Mouse (Mus musculus) cerebellum, adult 9-10 months (tissue): ENCODE measurements around the gene Tmem203.
"Not testable (repeated sequence)": the region's sequence is repeated elsewhere in the genome, so short reads cannot be mapped to it uniquely, and the experiment has no call there.

ENCODE experiments used
- DNase-seq: peaks from one replicate; pipeline ENCODE4 v3.0.0; 2022

Gene Tmem203

DNA sequence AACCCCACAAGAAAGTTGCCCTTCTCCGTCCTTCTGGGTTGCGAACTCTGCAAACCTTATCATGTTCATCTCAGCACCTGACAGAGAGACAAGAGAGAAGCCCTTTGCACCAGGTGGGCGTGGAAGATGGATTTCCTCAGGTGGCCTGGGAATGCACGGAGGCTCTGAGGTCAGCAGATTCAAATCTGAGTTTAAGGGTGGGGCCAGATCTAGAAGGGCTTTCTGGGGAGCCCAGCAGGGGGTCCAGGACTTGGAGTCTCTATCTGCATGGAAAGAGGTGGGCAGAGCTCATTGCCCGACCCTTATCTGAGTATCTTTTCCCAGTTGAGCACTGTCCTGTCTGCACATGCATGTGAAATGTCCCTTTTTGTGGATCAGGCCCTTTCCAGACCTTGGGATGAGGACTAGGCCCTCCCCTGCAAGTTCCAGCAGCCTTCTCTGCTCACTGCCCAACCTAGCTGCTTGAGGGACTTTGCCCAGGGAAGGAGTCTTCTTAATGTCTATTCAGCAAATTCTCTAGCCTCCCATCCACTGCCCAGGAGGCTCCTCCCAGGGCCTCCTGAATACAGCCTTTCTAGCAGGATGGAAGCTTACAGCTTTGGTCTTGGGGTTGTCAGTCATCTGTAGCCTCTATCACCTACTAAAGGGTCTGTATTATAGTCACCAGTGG is 20.6 kb upstream of the Tmem203 start:
- no peak for DNase-seq

DNA sequence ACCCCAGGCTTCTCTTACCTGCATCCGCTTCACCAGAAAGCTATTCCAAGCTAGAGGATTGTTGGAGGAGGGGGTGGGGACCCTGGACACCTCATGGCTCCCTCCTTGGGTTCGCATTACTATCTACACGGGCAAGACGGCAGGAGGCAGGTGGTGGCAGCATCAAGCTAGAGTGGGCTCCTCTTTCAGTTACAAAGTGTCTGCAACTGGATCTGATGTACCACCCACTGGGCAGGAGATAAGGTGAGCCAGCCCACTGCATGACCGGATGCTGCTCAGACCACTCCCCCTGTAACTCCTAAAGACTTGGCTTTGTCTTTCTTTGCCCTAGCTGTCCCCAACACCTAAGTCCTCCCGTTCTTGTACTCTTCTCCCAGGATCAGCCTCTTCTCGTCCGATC is 18.6 kb upstream of the Tmem203 start, which contains the start of gene Rnf224:
Gene Rnf224 (minus strand): TSS at position 174 of the 400 bp plus-strand sequence.
- DNase-seq: no peak

GRCm38 (mm10) chr2:25237522-25237921 is 17.7 kb upstream of the Tmem203 start:
- DNase-seq: no peak

DNA sequence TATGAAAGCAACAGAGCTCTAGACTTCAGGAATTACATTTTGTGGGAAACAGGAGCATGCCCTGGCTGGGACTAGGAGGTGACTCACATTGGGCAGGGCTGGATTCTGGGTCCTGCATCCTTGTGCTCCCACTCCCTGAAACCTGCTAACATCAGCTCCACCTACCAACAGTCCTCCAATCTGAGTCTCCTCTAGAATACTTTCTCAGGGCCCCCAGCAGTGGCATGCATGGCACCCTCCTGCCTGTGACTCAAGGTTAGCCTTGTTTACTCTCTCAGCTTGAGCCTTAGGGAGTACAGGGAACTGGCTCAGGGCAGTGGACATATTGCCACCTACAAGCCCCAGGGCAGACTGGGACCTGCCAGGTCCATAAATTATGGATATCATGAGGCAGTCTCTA is 17.1 kb upstream of the Tmem203 start:
- no peak for DNase-seq

DNA sequence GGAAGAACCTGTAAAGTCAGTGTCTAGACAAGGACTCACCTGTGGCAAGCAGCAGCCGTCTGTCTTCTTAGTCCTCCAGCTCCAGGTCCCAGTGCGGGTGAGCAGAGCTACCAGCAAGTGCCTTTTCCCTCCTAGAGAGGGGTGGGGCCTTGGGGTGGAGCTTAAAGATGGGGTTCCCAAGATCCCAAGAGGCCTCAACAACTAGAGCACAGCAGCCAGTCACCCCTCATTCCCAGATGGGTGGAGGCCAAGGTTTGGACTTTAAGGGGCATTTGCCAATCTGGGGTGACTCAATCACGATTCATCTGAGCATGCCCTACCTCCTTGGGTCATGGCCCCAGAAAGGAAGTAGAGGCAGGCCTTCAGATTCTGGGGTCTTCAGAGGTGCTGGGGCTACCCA is 15.5 kb upstream of the Tmem203 start:
- no peak for DNase-seq

GRCm38 (mm10) chr2:25240310-25240709 is 14.9 kb upstream of the Tmem203 start:
- DNase-seq: no peak

- peak; percentile 79 for DNase-seq
These were observed 14.4 kb upstream of the Tmem203 start for GRCm38 (mm10) chr2:25240723-25241437.

GRCm38 (mm10) chr2:25241438-25241775 is 13.8 kb upstream of the Tmem203 start:
- DNase-seq: no peak

GRCm38 (mm10) chr2:25242101-25242506 is 13.1 kb upstream of the Tmem203 start, which contains the start of the genes Rnf208 and Cysrt1:
Gene Rnf208, plus strand, starts transcription at chr2:25242255.
Gene Cysrt1, minus strand, starts transcription at chr2:25242452.
- no peak for DNase-seq

DNA sequence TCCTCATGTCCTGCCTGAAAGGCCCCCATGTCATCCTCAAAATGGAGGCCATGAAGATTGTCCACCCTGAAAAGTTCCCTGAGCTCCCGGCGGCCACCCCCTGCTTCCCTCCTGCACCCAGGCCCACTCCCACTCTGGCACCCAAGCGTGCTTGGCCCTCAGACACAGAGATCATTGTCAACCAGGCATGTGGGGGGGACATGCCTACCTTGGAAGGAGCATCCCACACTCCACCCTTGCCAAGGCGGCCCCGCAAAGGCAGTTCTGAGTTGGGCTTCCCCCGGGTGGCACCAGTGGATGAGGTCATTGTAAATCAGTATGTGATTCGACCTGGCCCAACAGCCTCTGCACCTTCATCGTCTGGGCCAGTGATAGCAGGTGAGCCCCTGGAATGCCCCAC is 11.9 kb upstream of the Tmem203 start:
- no peak for DNase-seq

DNA sequence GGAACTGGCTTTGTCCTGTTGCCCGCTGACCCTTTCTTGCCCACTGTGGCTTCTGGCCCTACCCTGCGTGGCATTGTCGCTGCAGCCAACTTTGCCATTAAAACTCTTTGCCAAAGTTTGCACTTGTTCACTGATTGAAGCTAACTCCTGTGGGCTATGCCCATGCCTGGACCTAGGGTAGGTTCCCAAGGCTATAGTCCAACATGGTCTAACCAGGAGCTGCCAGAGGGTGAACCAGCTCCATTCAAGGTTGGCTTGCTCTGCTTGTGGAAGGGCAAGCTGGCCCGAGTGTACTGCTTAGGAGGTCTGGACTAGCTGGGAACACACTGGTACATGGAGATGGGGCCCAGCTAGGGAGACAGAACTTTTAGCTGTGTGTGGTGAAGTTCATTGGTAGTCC is 11.1 kb upstream of the Tmem203 start:
- no peak for DNase-seq

- peak; percentile 69 for DNase-seq
These were observed 8.8 kb upstream of the Tmem203 start, which contains the start of gene AL732309.1 for GRCm38 (mm10) chr2:25246183-25247072. Gene AL732309.1, minus strand, starts transcription at chr2:25246863.

DNA sequence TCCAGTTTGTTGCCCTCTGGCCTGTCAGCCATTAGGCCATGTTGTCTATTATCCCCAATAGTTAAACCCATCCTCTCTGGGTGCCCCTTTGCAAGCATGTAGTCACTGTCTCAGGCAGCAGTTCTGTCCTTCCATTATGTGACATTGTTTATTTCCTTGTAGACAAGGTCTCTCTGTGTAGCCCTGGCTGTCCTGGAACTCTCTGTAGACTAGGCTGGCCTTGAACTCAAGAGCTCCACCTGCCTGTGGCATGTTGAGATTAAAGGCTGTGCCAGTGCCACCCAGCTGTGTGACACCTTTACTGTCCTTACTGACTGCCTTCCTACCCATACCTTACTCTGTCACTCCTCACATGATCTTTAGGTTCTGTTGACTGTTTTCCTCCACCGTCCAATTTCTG is 2.9 kb upstream of the Tmem203 start:
- DNase-seq: no peak

GRCm38 (mm10) chr2:25256443-25257109 is 1.3 kb downstream of the Tmem203 start:
- DNase-seq: not testable (repeated sequence)

DNA sequence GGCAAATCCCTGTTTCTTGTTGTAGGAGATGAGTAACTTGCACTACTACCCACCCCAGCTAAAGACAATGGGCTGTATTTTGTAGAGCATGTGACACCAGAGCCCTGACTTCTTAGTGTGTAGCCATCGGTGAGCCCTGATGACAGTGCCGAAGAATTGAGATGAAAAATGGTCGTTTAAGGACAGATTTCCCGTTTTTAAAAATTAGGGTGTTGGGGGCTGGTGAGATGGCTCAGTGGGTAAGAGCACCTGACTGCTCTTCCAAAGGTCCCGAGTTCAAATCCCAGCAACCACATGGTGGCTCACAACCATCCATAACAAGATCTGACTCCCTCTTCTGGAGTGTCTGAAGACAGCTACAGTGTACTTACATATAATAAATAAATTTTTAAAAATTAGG is 2.0 kb downstream of the Tmem203 start:
- not testable (repeated sequence) for DNase-seq

GRCm38 (mm10) chr2:25258887-25259286 is 3.6 kb downstream of the Tmem203 start:
- DNase-seq: no peak

GRCm38 (mm10) chr2:25261870-25262269 is 6.6 kb downstream of the Tmem203 start:
- no peak for DNase-seq

DNA sequence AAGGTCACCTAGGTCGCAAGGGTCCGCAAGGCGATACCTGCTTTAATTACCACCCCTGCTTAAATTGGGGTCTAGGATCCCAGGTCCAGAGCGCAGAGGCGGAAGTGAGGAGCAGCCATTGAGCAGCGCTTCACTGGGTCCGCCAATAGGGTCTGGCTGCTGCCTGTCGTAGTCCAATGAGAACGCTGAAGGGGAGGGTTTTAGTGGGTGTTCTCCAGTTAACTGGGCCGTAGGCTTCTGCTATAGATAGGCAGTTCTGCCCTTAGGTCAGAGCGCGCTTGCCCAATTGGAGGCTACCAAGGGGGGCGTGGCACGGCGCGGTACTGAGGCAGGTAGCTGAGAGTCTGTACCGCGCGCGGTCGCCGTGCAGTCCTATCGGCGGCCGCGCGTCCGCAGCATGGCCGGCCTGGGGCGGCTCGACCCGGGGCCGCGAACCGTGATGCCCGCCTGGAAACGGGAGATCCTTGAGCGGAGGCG is 7.1 kb downstream of the Tmem203 start, which contains the start of gene Tprn:
Gene Tprn (plus strand): TSS at position 328 of the 477 bp plus-strand sequence.
- peak; percentile 99 for DNase-seq

- DNase-seq: peak; percentile 84
These were observed 7.8 kb downstream of the Tmem203 start for GRCm38 (mm10) chr2:25262795-25263622.

DNA sequence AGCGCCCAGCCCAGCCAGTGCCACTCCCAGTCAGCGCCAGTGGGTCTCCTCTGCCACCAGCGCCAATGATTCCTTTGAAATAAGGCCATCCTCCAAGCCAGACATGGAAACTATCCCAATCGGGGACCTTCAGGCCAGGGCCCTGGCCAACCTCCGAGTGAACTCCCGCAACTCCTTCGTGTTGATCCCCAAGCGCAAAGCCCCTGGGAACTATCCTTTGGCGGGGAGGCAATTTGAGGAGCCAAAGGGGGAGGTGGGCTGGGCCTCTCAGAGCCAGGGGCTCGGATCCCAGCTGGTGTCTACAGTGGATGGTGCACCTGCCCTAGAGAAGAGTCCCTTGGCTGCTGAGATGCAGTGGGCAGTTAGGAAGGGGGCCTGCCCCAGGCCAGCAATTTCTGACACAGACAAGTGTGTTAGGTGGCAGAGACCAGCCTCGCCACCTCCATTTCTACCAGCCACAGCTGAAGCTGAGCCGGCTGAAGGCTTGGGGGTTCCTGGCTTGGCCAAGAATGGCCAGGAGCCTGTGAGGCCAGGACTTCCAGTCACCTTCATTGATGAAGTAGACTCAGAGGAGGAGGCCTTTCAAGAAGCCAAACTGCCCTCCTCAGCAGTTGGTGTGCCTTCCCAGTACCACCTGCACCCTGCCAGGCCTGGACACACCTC is 8.5 kb downstream of the Tmem203 start:
- peak; percentile 73 for DNase-seq

- DNase-seq: peak; percentile 66
These were observed 9.0 kb downstream of the Tmem203 start for GRCm38 (mm10) chr2:25264286-25264660.
